Mouse (Mus musculus) liver, embryonic 13.5 days (tissue): ENCODE data around the gene Slc17a5. TPM values are rescaled to one million over a fixed set of nuclear protein-coding genes. Genes with fewer than 3 reads are reported as not detected.
A peak's percentile ranks its signal among the peaks of the same experiment; 100 is the strongest.
"Not testable (repeated sequence)": the region's sequence is repeated elsewhere in the genome, so short reads cannot be mapped to it uniquely, and the experiment has no call there.

Source experiments
- ATAC-seq: fragments of 200-750 bp; cut with Nextera tagmentation; 2 replicates; pipeline ENCODE4 v1.8.0; 2017; ENCODE audit warnings: low read depth, mild to moderate bottlenecking, moderate number of reproducible peaks, moderate library complexity
- DNase-seq: peaks from one replicate; pipeline ENCODE4 v3.0.0; 2022
- H3K27ac ChIP-seq: fragments of 300-500 bp; sonication (generic); 2 replicates; pipeline ENCODE4 v1.5.1; 2015; ENCODE audit warnings: moderate library complexity, mild to moderate bottlenecking, inconsistent platforms
- H3K27me3 ChIP-seq: fragments of 300-500 bp; sonication (generic); 2 replicates; pipeline ENCODE4 v1.6.1; 2015; ENCODE audit warnings: mild to moderate bottlenecking, inconsistent platforms
- H3K36me3 ChIP-seq: fragments of 300-500 bp; sonication (generic); 2 replicates; pipeline ENCODE4 v1.6.1; 2015; ENCODE audit warnings: mild to moderate bottlenecking, inconsistent platforms
- H3K4me1 ChIP-seq: fragments of 300-500 bp; sonication (generic); replicated peaks from 2 replicates; pipeline ENCODE4 v1.6.1; 2015; ENCODE audit warnings: inconsistent platforms
- H3K4me2 ChIP-seq: fragments of 300-500 bp; sonication (generic); 2 replicates; pipeline ENCODE4 v1.6.1; 2015; ENCODE audit warnings: inconsistent platforms, mild to moderate bottlenecking, moderate library complexity
- H3K4me3 ChIP-seq: fragments of 300-500 bp; sonication (generic); replicated peaks from 2 replicates; pipeline ENCODE4 v1.5.1; 2015; ENCODE audit warnings: mild to moderate bottlenecking, inconsistent platforms
- H3K9ac ChIP-seq: fragments of 300-500 bp; sonication (generic); 2 replicates; pipeline ENCODE4 v1.6.1; 2015; ENCODE audit warnings: mild to moderate bottlenecking, inconsistent platforms
- H3K9me3 ChIP-seq: fragments of 300-500 bp; sonication (generic); replicated peaks from 2 replicates; pipeline ENCODE4 v1.6.1; 2016; ENCODE audit warnings: inconsistent platforms
- WGBS: fragments of 180-500 bp; shearing (Covaris S2); methylation state at CpG from one replicate; pipeline ENCODE4 v1.1.7; 2015; ENCODE audit not compliant: insufficient replicate concordance; 5-methylcytosine and 5-hydroxymethylcytosine counted together
- polyA plus RNA-seq: library from polyadenylated mRNA; unstranded; fragments of >200 nt; fragmentation: Nextera tagmentation; extraction: Ambion mirVana; gene quantifications from 2 replicates; pipeline ENCODE4 v1.2.1, GENCODE M21; 2015

Slc17a5 gene
- polyA plus RNA-seq, 1 experiment from 2014 or later = 4.5 TPM

GRCm38 (mm10) chr9:78531816-78532215 is 56.0 kb downstream of the Slc17a5 start:
- Histone ChIP-seq H3K4me3 (no peak overlapping the region), H3K4me1 (peaks cover 17% of the 10 kb centered on the region), H3K9me3 (no peaks in the 10 kb centered on the region), H3K27me3 (no peaks in the 10 kb centered on the region), H3K36me3 (no peaks in the 10 kb centered on the region), H3K27ac (peak overlapping the region; percentile 79), H3K4me2 (no peak overlapping the region), H3K9ac (no peak overlapping the region)
- DNase-seq (no peak), ATAC-seq (no peak)
- WGBS = 37% methylated on average over 5 of the region's 5 CpGs

- H3K4me2 ChIP-seq = peak overlapping the region; percentile 87
- ATAC-seq = peak; percentile 57
- peaks cover 20% of the 10 kb centered on the region for H3K4me1 ChIP-seq
- DNase-seq = peak; percentile 74
- H3K27ac ChIP-seq = peak overlapping the region; percentile 75
- peak overlapping the region; percentile 62 for H3K4me3 ChIP-seq
- peak overlapping the region; percentile 65 for H3K9ac ChIP-seq
- no peaks in the 10 kb centered on the region for H3K36me3 ChIP-seq
- no peaks in the 10 kb centered on the region for H3K9me3 ChIP-seq
- WGBS = 3% methylated on average over 16 of the region's 16 CpGs
- 0 out of 2 replicates have a peak, but pooled peaks cover 3% of the 10 kb centered on the region for H3K27me3 ChIP-seq
These were observed 60.0 kb downstream of the Slc17a5 start for GRCm38 (mm10) chr9:78527767-78528381.

- Histone ChIP-seq H3K36me3 (no peaks in the 10 kb centered on the region), H3K4me2 (peak overlapping the region; percentile 87), H3K4me3 (peak overlapping the region; percentile 62), H3K27ac (peak overlapping the region; percentile 75), H3K9me3 (no peaks in the 10 kb centered on the region), H3K9ac (peak overlapping the region; percentile 65), H3K27me3 (0 out of 2 replicates have a peak, but pooled peaks cover 3% of the 10 kb centered on the region), H3K4me1 (peaks cover 20% of the 10 kb centered on the region)
- WGBS = under 1% methylated on average over 24 of the region's 24 CpGs
- DNase-seq (peak; percentile 69), ATAC-seq (peak; percentile 66)
These were observed 60.5 kb downstream of the Slc17a5 start for GRCm38 (mm10) chr9:78527301-78527761.

GRCm38 (mm10) chr9:78526206-78526605 is 61.6 kb downstream of the Slc17a5 start:
- H3K9me3 ChIP-seq = no peaks in the 10 kb centered on the region
- H3K27me3 ChIP-seq = 0 out of 2 replicates have a peak, but pooled peaks cover 3% of the 10 kb centered on the region
- ATAC-seq (no peak), DNase-seq (no peak)
- no peak overlapping the region for H3K9ac ChIP-seq
- H3K4me2 ChIP-seq = no peak overlapping the region
- 78% methylated on average over 2 of the region's 2 CpGs for WGBS
- 0 out of 2 replicates have a peak overlapping the region, but pooled peaks have one; percentile 16 for H3K27ac ChIP-seq
- H3K36me3 ChIP-seq = no peaks in the 10 kb centered on the region
- peaks cover 22% of the 10 kb centered on the region for H3K4me1 ChIP-seq
- no peak overlapping the region for H3K4me3 ChIP-seq

- no peak overlapping the region for H3K4me2 ChIP-seq
- H3K4me3 ChIP-seq = no peak overlapping the region
- 83% methylated on average over 17 of the region's 17 CpGs for WGBS
- ATAC-seq (no peak), DNase-seq (no peak)
- H3K36me3 ChIP-seq = no peaks in the 10 kb centered on the region
- no peak overlapping the region for H3K27ac ChIP-seq
- H3K9me3 ChIP-seq = no peaks in the 10 kb centered on the region
- H3K27me3 ChIP-seq = 0 out of 2 replicates have a peak, but pooled peaks cover 3% of the 10 kb centered on the region
- H3K9ac ChIP-seq = no peak overlapping the region
- H3K4me1 ChIP-seq = peaks cover 28% of the 10 kb centered on the region
These were observed 62.2 kb downstream of the Slc17a5 start for GRCm38 (mm10) chr9:78525451-78526135.

- Histone ChIP-seq H3K4me1 (peaks cover 37% of the 10 kb centered on the region), H3K9me3 (no peaks in the 10 kb centered on the region), H3K27me3 (0 out of 2 replicates have a peak, but pooled peaks cover 3% of the 10 kb centered on the region), H3K4me3 (peak overlapping the region; percentile 50), H3K9ac (peak overlapping the region; percentile 54), H3K4me2 (peak overlapping the region; percentile 73), H3K36me3 (no peaks in the 10 kb centered on the region), H3K27ac (peak overlapping the region; percentile 71)
- WGBS = 12% methylated on average over 14 of the region's 14 CpGs
- ATAC-seq (peak; percentile 8; the same call in 1 of the 2 replicates), DNase-seq (peak; percentile 43)
These were observed 66.2 kb downstream of the Slc17a5 start for GRCm38 (mm10) chr9:78521689-78522088.

GRCm38 (mm10) chr9:78520780-78521601 is 66.8 kb downstream of the Slc17a5 start:
- Histone ChIP-seq H3K9ac (peak overlapping the region; percentile 54), H3K36me3 (no peaks in the 10 kb centered on the region), H3K27ac (peak overlapping the region; percentile 71), H3K4me2 (peak overlapping the region; percentile 73), H3K4me3 (peak overlapping the region; percentile 50), H3K4me1 (peaks cover 40% of the 10 kb centered on the region), H3K9me3 (no peaks in the 10 kb centered on the region), H3K27me3 (0 out of 2 replicates have a peak, but pooled peaks cover 3% of the 10 kb centered on the region)
- peak; percentile 35 for ATAC-seq
- DNase-seq = peak; percentile 34
- 2% methylated on average over 40 of the region's 40 CpGs for WGBS

GRCm38 (mm10) chr9:78520127-78520779 is 67.6 kb downstream of the Slc17a5 start:
- peak overlapping the region; percentile 54 for H3K9ac ChIP-seq

GRCm38 (mm10) chr9:78517237-78517636 is 70.6 kb downstream of the Slc17a5 start:
- Histone ChIP-seq H3K4me1 (peaks cover 71% of the 10 kb centered on the region), H3K9ac (peak overlapping the region; percentile 42), H3K27ac (peak overlapping the region; percentile 59)
- WGBS = 56% methylated on average over 3 of the region's 3 CpGs
- not testable (repeated sequence) for H3K4me2 ChIP-seq, H3K36me3 ChIP-seq, H3K4me3 ChIP-seq, ATAC-seq, H3K9me3 ChIP-seq, H3K27me3 ChIP-seq, DNase-seq

More at GRCm38 (mm10) chr9:78520127-78520779, 67.6 kb downstream of the Slc17a5 start:
- H3K36me3 ChIP-seq = no peaks in the 10 kb centered on the region
- ATAC-seq (peak; percentile 16; the same call in 1 of the 2 replicates), DNase-seq (no peak)
- H3K27ac ChIP-seq = peak overlapping the region; percentile 71
- no peaks in the 10 kb centered on the region for H3K9me3 ChIP-seq
- 23% methylated on average over 15 of the region's 15 CpGs for WGBS
- peak overlapping the region; percentile 73 for H3K4me2 ChIP-seq
- 0 out of 2 replicates have a peak, but pooled peaks cover 3% of the 10 kb centered on the region for H3K27me3 ChIP-seq
- peak overlapping the region; percentile 50 for H3K4me3 ChIP-seq
- H3K4me1 ChIP-seq = peaks cover 47% of the 10 kb centered on the region

- 0 out of 2 replicates have a peak overlapping the region, but pooled peaks have one; percentile 36 for H3K9ac ChIP-seq
- peak overlapping the region; percentile 57 for H3K4me2 ChIP-seq
- peak overlapping the region; percentile 59 for H3K27ac ChIP-seq
- peaks cover 64% of the 10 kb centered on the region for H3K4me1 ChIP-seq
- no peaks in the 10 kb centered on the region for H3K36me3 ChIP-seq
- H3K9me3 ChIP-seq = no peaks in the 10 kb centered on the region
- H3K27me3 ChIP-seq = no peaks in the 10 kb centered on the region
- peak overlapping the region; percentile 16; the same call in 1 of the 2 replicates for H3K4me3 ChIP-seq
- ATAC-seq = peak; percentile 92
- DNase-seq = peak; percentile 68
- WGBS = 15% methylated on average over 3 of the region's 3 CpGs
These were observed 71.7 kb downstream of the Slc17a5 start for GRCm38 (mm10) chr9:78516125-78516524.
